15 mouse cellular contexts compared by ENCODE assay signal in genomic region chr4:148930721-148931229, GRCm38 (mm10).
DNase-seq lines count a peak whose midpoint lies in the region; ATAC-seq lines count a peak whose summit lies in the region.
"Had no signal": no experiment of that assay in that cellular context is flagged by ENCODE, and none has a peak within 500 bp of the region (broad histone marks: within the 10 kb centered on the region; RNA-seq: fewer than 3 reads in every experiment).

No protein-coding gene starts in this region.

- DNase-seq in heart, embryonic 10.5 days (ENCODE audit: low spot score), result peak; percentile 88
- DNase-seq in heart, adult 9 months (ENCODE audit: low spot score in 2 of 2), result no peak
- no peak for DNase-seq in embryonic facial prominence, embryonic 11.5 days (ENCODE audit: low spot score)
- no peak for DNase-seq in right cerebral cortex, adult 18-20 months
- no peak for DNase-seq in layer of hippocampus, postnatal 10 days (ENCODE audit: low spot score in 2 of 2)
- DNase-seq: cerebellum, adult 11-12 months; lung, postnatal 36 days; right cerebral cortex, postnatal 4 days; thymus, postnatal 4 days had no signal

- H3K4me3 ChIP-seq in heart, embryonic 10.5 days, result peak overlapping the region; percentile 10; the same call in 1 of the 2 replicates
- no peak overlapping the region for H3K4me3 ChIP-seq in kidney, embryonic 14.5 days (ENCODE audit: low read length)
- H3K4me3 ChIP-seq in kidney, embryonic 15.5 days (replicated peaks), result no peak overlapping the region
- no peak overlapping the region for H3K4me3 ChIP-seq in embryonic facial prominence, embryonic 11.5 days (ENCODE audit: low read depth, low read length)
- H3K4me3 ChIP-seq in intestine, embryonic 16.5 days (ENCODE audit: low read length), result no peak overlapping the region

- ATAC-seq in kidney, embryonic 14.5 days (ENCODE audit: low FRiP score, low TSS enrichment), result no peak
- ATAC-seq in kidney, embryonic 15.5 days (replicated peaks; ENCODE audit: low FRiP score), result no peak
- ATAC-seq in embryonic facial prominence, embryonic 11.5 days (replicated peaks; ENCODE audit: insufficient number of reproducible peaks, low FRiP score, low TSS enrichment, low read depth), result no peak
- no peak for ATAC-seq in intestine, embryonic 16.5 days
- ATAC-seq: activated CD4-positive, CD25-positive, alpha-beta regulatory T cell, adult 4 months; inflammation-experienced regulatory T-cells, adult 6 months had no signal

- H3K9me3 ChIP-seq in heart, embryonic 10.5 days, result no peaks in the 10 kb centered on the region
- no peaks in the 10 kb centered on the region for H3K9me3 ChIP-seq in kidney, embryonic 14.5 days (ENCODE audit: control insufficient read depth, low read length)
- no peaks in the 10 kb centered on the region for H3K9me3 ChIP-seq in kidney, embryonic 15.5 days (replicated peaks)
- H3K9me3 ChIP-seq in embryonic facial prominence, embryonic 11.5 days (replicated peaks; ENCODE audit: control insufficient read depth, low read length), result no peaks in the 10 kb centered on the region
- H3K9me3 ChIP-seq in intestine, embryonic 16.5 days (ENCODE audit: control insufficient read depth, low read length), result no peaks in the 10 kb centered on the region

- H3K27ac ChIP-seq in heart, embryonic 10.5 days, result peak overlapping the region; percentile 94
- no peak overlapping the region for H3K27ac ChIP-seq in kidney, embryonic 14.5 days (ENCODE audit: low read depth, low read length)
- no peak overlapping the region for H3K27ac ChIP-seq in kidney, embryonic 15.5 days
- no peak overlapping the region for H3K27ac ChIP-seq in embryonic facial prominence, embryonic 11.5 days (replicated peaks; ENCODE audit: low read depth, low read length)
- peak overlapping the region; percentile 34 for H3K27ac ChIP-seq in intestine, embryonic 16.5 days (ENCODE audit: low read length)

- H3K4me1 ChIP-seq in heart, embryonic 10.5 days, result peaks cover 99% of the 10 kb centered on the region
- H3K4me1 ChIP-seq in kidney, embryonic 14.5 days (ENCODE audit: control insufficient read depth, insufficient read depth, low read length), result peaks cover 26% of the 10 kb centered on the region
- peaks cover 58% of the 10 kb centered on the region for H3K4me1 ChIP-seq in kidney, embryonic 15.5 days
- H3K4me1 ChIP-seq in embryonic facial prominence, embryonic 11.5 days (ENCODE audit: control insufficient read depth, insufficient read depth, low read length), result peaks cover 9% of the 10 kb centered on the region
- peaks cover 27% of the 10 kb centered on the region for H3K4me1 ChIP-seq in intestine, embryonic 16.5 days (ENCODE audit: control insufficient read depth, insufficient read depth, low read length)

- H3K9ac ChIP-seq in kidney, embryonic 14.5 days (ENCODE audit: low read depth, low read length), result 0 out of 2 replicates have a peak overlapping the region, but pooled peaks have one; percentile 31
- no peak overlapping the region for H3K9ac ChIP-seq in kidney, embryonic 15.5 days
- 0 out of 2 replicates have a peak overlapping the region, but pooled peaks have one; percentile 9 for H3K9ac ChIP-seq in embryonic facial prominence, embryonic 11.5 days (replicated peaks; ENCODE audit: low read length)
- H3K9ac ChIP-seq in intestine, embryonic 16.5 days (ENCODE audit: low read depth, low read length), result peak overlapping the region; percentile 27; the same call in 1 of the 2 replicates

- 34% methylated on average over 9 of the region's 9 CpGs for WGBS in heart, embryonic 10.5 days
- 72% methylated on average over 9 of the region's 9 CpGs for WGBS in kidney, embryonic 14.5 days
- WGBS in kidney, embryonic 15.5 days, result 67% methylated on average over 9 of the region's 9 CpGs
- 52% methylated on average over 9 of the region's 9 CpGs for WGBS in embryonic facial prominence, embryonic 11.5 days
- WGBS in intestine, embryonic 16.5 days, result 59% methylated on average over 9 of the region's 9 CpGs

- H3K4me2 ChIP-seq in kidney, embryonic 14.5 days (replicated peaks; ENCODE audit: low read depth, low read length), result no peak overlapping the region
- no peak overlapping the region for H3K4me2 ChIP-seq in kidney, embryonic 15.5 days
- H3K4me2 ChIP-seq in embryonic facial prominence, embryonic 11.5 days (ENCODE audit: low read depth, low read length), result no peak overlapping the region
- H3K4me2 ChIP-seq in intestine, embryonic 16.5 days (ENCODE audit: low read depth, low read length), result no peak overlapping the region
- H3K4me2 ChIP-seq: liver, embryonic 11.5 days had no signal

- H3K36me3 ChIP-seq in heart, embryonic 10.5 days, result peaks cover 27% of the 10 kb centered on the region
- peaks cover 2% of the 10 kb centered on the region; the same call in 1 of the 2 replicates for H3K36me3 ChIP-seq in kidney, embryonic 14.5 days (ENCODE audit: control insufficient read depth, insufficient read depth, low read length)
- peaks cover 6% of the 10 kb centered on the region; the same call in 1 of the 2 replicates for H3K36me3 ChIP-seq in kidney, embryonic 15.5 days
- no peaks in the 10 kb centered on the region for H3K36me3 ChIP-seq in embryonic facial prominence, embryonic 11.5 days (replicated peaks; ENCODE audit: control insufficient read depth, insufficient read depth, low read depth, low read length)
- H3K36me3 ChIP-seq in intestine, embryonic 16.5 days (ENCODE audit: control insufficient read depth, insufficient read depth, low read length), result no peaks in the 10 kb centered on the region

- 0 out of 2 replicates have a peak, but pooled peaks cover 16% of the 10 kb centered on the region for H3K27me3 ChIP-seq in heart, embryonic 10.5 days (ENCODE audit: insufficient read depth, poor library complexity, severe bottlenecking)
- H3K27me3 ChIP-seq in kidney, embryonic 14.5 days (ENCODE audit: control insufficient read depth, insufficient read depth, low read length), result peaks cover 9% of the 10 kb centered on the region
- peaks cover 25% of the 10 kb centered on the region; the same call in 1 of the 2 replicates for H3K27me3 ChIP-seq in kidney, embryonic 15.5 days
- peaks cover 11% of the 10 kb centered on the region; the same call in 1 of the 2 replicates for H3K27me3 ChIP-seq in embryonic facial prominence, embryonic 11.5 days (ENCODE audit: control insufficient read depth, insufficient read depth, low read length)
- no peaks in the 10 kb centered on the region for H3K27me3 ChIP-seq in intestine, embryonic 16.5 days (replicated peaks; ENCODE audit: control insufficient read depth, insufficient read depth, low read length)

Comparison
In these comparisons a context has a peak if more than half of its experiments do, and no peak if none do; other contexts are left out.
1. H3K27ac ChIP-seq: peak in heart, embryonic 10.5 days (single experiment) and intestine, embryonic 16.5 days (single experiment); none in kidney, embryonic 14.5 days (single experiment), kidney, embryonic 15.5 days (single experiment) and embryonic facial prominence, embryonic 11.5 days (single experiment).